Mouse (Mus musculus) liver, adult 2 months (tissue): ENCODE measurements around the gene Prkce.

Experiments
- CTCF ChIP-seq: fragments of 200-500 bp; IDR thresholded peaks from 2 replicates; pipeline ENCODE4 v1.5.1; 2011; ENCODE audit warnings: low read depth, low read length, control low read depth
- POLR2A ChIP-seq: fragments of 200-500 bp; IDR thresholded peaks from 2 replicates; pipeline ENCODE4 v1.6.1; 2011; ENCODE audit warnings: low read length, control low read depth; ENCODE audit not compliant: insufficient read depth; ENCODE audit errors: extremely low read depth

- TF ChIP-seq CTCF (no peak), POLR2A (no peak)
These were observed 1.5 kb downstream of the Prkce start for GRCm38 (mm10) chr17:86169092-86169491.
